Mouse (Mus musculus) kidney, postnatal 0 days (tissue): Measurements from ENCODE around the gene Umad1. TPM values are rescaled to one million over a fixed set of nuclear protein-coding genes. Genes with fewer than 3 reads are reported as not detected.

Experiments used
- ATAC-seq: fragments of 200-750 bp; cut with Nextera tagmentation; replicated peaks from 2 replicates; pipeline ENCODE4 v1.8.0; 2017; ENCODE audit warnings: low read depth, moderate number of reproducible peaks, moderate TSS enrichment, moderate library complexity; ENCODE audit not compliant: low FRiP score
- DNase-seq: peaks from one replicate; pipeline ENCODE4 v3.0.0-alpha.2; 2016; ENCODE audit warnings: low spot score
- H3K27ac ChIP-seq: fragments of 300-500 bp; sonication (generic); 2 replicates; pipeline ENCODE4 v1.5.1; 2014; ENCODE audit warnings: mild to moderate bottlenecking
- H3K27me3 ChIP-seq: fragments of 300-500 bp; sonication (generic); 2 replicates; pipeline ENCODE4 v1.6.1; 2014; ENCODE audit warnings: low read length, mixed read lengths; ENCODE audit not compliant: insufficient read depth
- H3K36me3 ChIP-seq: fragments of 300-500 bp; sonication (generic); 2 replicates; pipeline ENCODE4 v1.6.1; 2014; ENCODE audit warnings: low read length, mixed read lengths; ENCODE audit not compliant: insufficient read depth
- H3K4me1 ChIP-seq: fragments of 300-500 bp; sonication (generic); replicated peaks from 2 replicates; pipeline ENCODE4 v1.6.1; 2014; ENCODE audit warnings: antibody characterized with exemption, low read length, mixed read lengths; ENCODE audit not compliant: insufficient read depth
- H3K4me2 ChIP-seq: fragments of 300-500 bp; sonication (generic); 2 replicates; pipeline ENCODE4 v1.6.1; 2014; ENCODE audit warnings: mild to moderate bottlenecking, low read length, moderate library complexity, mixed read lengths
- H3K4me3 ChIP-seq: fragments of 300-500 bp; sonication (generic); replicated peaks from 2 replicates; pipeline ENCODE4 v1.5.1; 2014; ENCODE audit warnings: low read depth, low read length
- H3K9ac ChIP-seq: fragments of 300-500 bp; sonication (generic); 2 replicates; pipeline ENCODE4 v1.6.1; 2014; ENCODE audit warnings: low read depth, low read length
- H3K9me3 ChIP-seq: fragments of 300-500 bp; sonication (generic); replicated peaks from 2 replicates; pipeline ENCODE4 v1.6.1; 2016; ENCODE audit warnings: low read length, inconsistent platforms, mixed read lengths
- CTCF ChIP-seq: IDR thresholded peaks from 2 replicates; pipeline ENCODE4 v1.5.1; 2016; ENCODE audit warnings: antibody characterized with exemption, low read depth, mild to moderate bottlenecking, moderate library complexity
- whole genome bisulfite sequencing: fragments of 180-500 bp; shearing (Covaris S2); extraction: QIAGEN DNeasy Blood & Tissue Kit; methylation state at CpG from one replicate; pipeline ENCODE4 v1.1.7; 2014; 5-methylcytosine and 5-hydroxymethylcytosine counted together
- polyA plus RNA-seq: library from polyadenylated mRNA; unstranded; fragments of >200 nt; fragmentation: Nextera tagmentation; extraction: Ambion mirVana; gene quantifications from 2 replicates; pipeline ENCODE4 v1.2.1, GENCODE M21; 2015

Umad1 gene
- polyA plus RNA-seq, 1 experiment from 2014 or later = 28.4 TPM

DNA sequence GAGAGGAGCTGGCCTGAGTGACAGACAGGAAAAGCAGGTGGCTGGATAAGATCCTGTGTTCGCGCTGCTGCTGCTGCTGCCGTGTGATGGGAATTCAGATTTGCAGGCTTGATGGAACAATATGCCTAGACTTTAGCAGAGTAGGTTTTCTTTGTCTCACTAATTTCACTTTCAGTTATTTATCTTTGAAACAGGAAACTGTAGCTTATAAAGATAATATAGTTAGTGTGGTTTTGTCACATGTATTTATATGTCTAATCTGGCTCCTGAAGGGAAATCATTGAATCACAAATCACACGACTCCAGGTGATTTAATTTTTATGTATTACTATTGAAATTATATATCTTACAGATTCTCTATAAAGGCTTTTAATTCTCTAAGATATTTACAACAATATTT lies 24.2 kb downstream of the Umad1 start:
- TF ChIP-seq CTCF = no peak
- H3K4me3 ChIP-seq = no peak overlapping the region
- WGBS = 80% methylated on average over 4 of the region's 4 CpGs
- H3K4me1 ChIP-seq = no peaks in the 10 kb centered on the region
- no peak overlapping the region for H3K9ac ChIP-seq
- H3K4me2 ChIP-seq = no peak overlapping the region
- DNase-seq = no peak
- no peaks in the 10 kb centered on the region for H3K36me3 ChIP-seq
- no peaks in the 10 kb centered on the region for H3K27me3 ChIP-seq
- ATAC-seq = no peak
- no peak overlapping the region for H3K27ac ChIP-seq
- H3K9me3 ChIP-seq = no peaks in the 10 kb centered on the region

DNA sequence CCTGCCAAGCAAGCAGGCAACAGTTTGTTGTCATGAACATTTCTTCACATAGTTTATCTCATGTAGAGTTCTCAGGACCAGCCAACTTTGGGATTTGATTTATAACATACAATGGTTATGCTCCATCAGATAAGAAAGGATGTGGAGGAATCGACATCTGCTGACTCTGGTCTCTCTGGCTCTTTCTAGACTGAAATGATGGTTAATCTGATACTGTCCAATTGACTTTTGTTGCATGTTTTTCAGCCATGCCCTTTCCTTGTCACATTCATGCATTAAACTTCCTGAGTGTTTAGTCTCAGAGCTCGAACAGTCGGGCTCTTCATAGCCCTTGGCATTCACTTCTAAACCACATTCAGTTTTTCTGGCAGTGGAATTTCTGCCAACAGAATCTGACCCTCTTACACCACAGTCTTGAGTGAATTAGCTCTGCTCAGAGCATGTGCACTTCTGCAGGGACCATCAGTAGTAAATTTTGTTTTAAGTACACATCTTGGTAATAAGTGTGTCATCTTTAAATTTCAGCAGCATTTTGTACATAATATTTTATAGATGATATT lies 26.4 kb downstream of the Umad1 start:
- Histone ChIP-seq H3K9ac (no peak overlapping the region), H3K36me3 (no peaks in the 10 kb centered on the region), H3K4me3 (no peak overlapping the region), H3K9me3 (no peaks in the 10 kb centered on the region), H3K4me2 (no peak overlapping the region), H3K27ac (no peak overlapping the region), H3K4me1 (no peaks in the 10 kb centered on the region), H3K27me3 (no peaks in the 10 kb centered on the region)
- no peak for TF ChIP-seq CTCF
- ATAC-seq (no peak), DNase-seq (no peak)
- 50% methylated on average over 3 of the region's 3 CpGs for WGBS

DNA sequence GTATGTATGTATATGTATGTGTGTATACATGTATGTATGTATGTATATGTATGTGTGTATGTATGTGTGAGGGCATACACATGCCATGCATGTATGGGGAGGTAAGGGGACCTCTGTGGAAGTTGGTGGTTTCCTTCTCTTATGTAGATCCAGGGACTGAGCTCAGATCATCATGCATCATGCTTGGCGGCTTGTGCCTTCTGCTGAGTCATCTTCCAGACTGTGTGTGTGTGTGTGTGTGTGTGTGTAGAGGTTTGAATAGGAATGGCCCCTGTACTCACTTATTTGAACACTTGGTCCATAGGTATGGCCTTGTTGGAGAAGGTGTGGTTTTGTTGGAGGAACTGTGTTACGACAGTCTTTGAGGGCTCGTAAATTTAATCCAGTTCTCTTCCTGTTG lies 27.1 kb downstream of the Umad1 start:
- H3K27me3 ChIP-seq = no peaks in the 10 kb centered on the region
- no peak overlapping the region for H3K9ac ChIP-seq
- no peaks in the 10 kb centered on the region for H3K4me1 ChIP-seq
- no peak overlapping the region for H3K4me3 ChIP-seq
- no peak for TF ChIP-seq CTCF
- no peaks in the 10 kb centered on the region for H3K9me3 ChIP-seq
- H3K27ac ChIP-seq = no peak overlapping the region
- no peaks in the 10 kb centered on the region for H3K36me3 ChIP-seq
- H3K4me2 ChIP-seq = no peak overlapping the region
- ATAC-seq (no peak), DNase-seq (no peak)
- 90% methylated on average over 3 of the region's 3 CpGs for WGBS

DNA sequence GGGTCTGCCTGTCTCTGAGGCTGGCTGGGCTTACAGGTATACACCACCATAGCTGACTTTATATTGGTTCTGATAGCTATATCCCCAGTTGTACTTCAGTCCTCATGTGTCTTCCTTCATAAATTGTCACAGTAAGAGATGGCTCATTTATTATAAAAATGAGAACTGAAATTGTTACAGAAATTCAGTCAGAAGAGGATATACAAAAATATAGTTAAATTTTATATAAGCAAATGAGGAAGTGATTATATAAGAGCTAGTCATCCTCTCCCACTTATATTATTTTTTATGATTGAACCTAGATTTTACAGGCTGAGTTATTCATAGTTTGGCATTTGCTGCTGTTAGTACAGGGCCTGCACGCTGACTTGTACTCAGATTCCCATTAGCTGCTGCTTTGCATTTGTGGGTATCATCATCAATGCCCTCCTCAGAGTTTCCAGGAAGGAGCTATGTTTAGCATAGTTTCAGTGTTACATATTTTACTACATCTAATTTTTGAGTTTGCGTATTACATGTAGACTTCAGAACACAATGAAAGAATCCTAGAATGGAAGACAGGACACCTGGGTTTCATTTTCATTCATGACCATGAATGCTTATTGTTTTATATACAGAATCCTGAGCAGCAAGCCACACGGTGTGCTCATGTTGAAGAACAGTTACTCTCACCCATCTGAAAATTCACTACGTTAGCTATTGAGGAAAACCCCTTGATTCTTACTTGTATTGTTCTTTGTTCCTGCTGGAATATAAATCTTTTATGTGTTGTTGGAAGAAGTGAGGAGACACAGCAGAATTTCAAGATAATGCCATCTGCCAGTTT lies 29.9 kb downstream of the Umad1 start:
- Histone ChIP-seq H3K4me2 (no peak overlapping the region), H3K9ac (no peak overlapping the region), H3K27me3 (no peaks in the 10 kb centered on the region), H3K9me3 (no peaks in the 10 kb centered on the region), H3K36me3 (no peaks in the 10 kb centered on the region), H3K27ac (no peak overlapping the region), H3K4me3 (no peak overlapping the region), H3K4me1 (no peaks in the 10 kb centered on the region)
- no peak for DNase-seq
- no peak for ATAC-seq
- WGBS = 82% methylated on average over 4 of the region's 4 CpGs
- TF ChIP-seq CTCF = no peak

DNA sequence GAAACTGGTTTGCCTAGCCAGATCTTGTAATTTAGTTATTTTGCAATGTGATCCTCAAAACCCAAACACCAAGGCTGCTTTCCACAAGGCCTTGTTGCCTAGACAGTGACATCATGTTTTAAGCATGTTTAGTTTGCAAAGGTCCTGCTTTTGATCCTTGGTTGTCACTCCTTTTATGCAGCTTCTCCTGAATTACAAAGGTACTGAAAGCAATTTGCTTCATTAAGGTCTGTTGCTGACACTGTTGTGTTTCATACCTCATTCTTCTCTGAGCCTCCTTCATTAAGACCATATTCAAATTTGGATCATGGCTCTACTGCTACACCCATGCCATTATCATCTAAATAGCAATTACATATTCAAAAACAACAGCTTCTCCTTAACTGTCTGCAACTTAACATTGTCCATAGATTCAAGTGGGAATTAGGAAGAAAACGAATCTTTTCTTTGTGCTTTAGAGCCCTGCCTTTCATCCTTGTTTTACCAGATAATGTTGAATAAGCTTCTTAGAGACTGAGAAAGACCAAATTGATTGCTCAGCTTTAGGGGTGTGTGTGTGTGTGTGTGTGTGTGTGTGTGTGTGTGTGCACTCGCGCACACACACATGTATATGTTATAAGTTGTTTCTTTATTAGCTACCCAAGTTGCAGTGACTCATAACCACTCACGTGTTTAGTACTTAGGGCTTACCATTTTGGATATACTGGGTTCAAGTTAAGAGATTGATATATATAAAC lies 35.1 kb downstream of the Umad1 start:
- no peak overlapping the region for H3K4me3 ChIP-seq
- ATAC-seq (no peak), DNase-seq (no peak)
- no peak overlapping the region for H3K4me2 ChIP-seq
- no peaks in the 10 kb centered on the region for H3K4me1 ChIP-seq
- H3K36me3 ChIP-seq = no peaks in the 10 kb centered on the region
- no peak for TF ChIP-seq CTCF
- no peaks in the 10 kb centered on the region for H3K27me3 ChIP-seq
- H3K27ac ChIP-seq = no peak overlapping the region
- H3K9ac ChIP-seq = no peak overlapping the region
- 79% methylated on average over 4 of the region's 4 CpGs for WGBS
- H3K9me3 ChIP-seq = no peaks in the 10 kb centered on the region

DNA sequence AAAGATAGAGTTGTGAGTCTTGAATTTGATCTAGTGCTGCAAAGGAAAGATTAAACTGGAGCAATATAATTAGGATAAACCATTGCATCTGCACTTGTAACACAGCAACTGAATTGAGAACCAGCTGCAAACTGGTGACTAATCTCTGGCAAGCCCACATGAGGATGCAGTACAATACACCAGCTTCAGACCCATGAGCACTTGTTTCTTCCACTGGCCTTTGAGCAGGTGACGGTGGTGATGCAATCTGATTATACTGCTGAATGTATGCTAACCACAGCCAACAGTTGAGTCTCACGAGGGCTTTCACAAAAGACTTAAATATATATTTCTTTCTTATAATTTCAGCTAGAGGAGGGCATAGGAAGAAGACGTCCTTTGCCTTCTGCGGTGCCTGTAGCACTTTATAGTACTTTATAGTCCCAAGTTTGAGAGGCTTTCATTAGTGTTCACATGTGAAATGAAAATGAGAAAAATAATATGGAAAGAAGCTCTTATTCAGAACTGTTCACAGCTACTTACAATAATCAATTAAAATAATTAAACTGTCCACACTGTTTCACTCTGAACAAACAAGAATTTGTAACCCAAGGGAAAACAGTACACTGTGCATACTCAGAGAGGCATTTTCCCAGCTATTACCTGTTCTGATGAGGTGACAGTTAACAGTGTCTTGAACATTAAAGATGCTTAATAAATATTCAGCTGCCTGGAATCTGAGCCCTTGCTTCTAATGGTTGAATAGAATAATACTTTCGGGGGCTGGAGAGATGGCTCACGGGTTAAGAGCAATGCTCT lies 40.2 kb downstream of the Umad1 start:
- Histone ChIP-seq H3K36me3 (no peaks in the 10 kb centered on the region), H3K27me3 (no peaks in the 10 kb centered on the region), H3K4me3 (no peak overlapping the region), H3K9ac (no peak overlapping the region), H3K4me2 (no peak overlapping the region), H3K27ac (no peak overlapping the region), H3K4me1 (no peaks in the 10 kb centered on the region), H3K9me3 (no peaks in the 10 kb centered on the region)
- no peak for TF ChIP-seq CTCF
- ATAC-seq (no peak), DNase-seq (no peak)
- WGBS = 86% methylated on average over 6 of the region's 6 CpGs
